Mouse (Mus musculus) cerebellum, postnatal 4 days (tissue): Measurements from ENCODE around the gene Slc17a7.
"Not testable (repeated sequence)": the region's sequence is repeated elsewhere in the genome, so short reads cannot be mapped to it uniquely, and the experiment has no call there.

Experiments
- DNase-seq, 2 experiments: peaks; one replicate each; pipeline ENCODE4 v3.0.0; 2022; ENCODE audit warnings: low spot score in 2 of 2, mixed read lengths in 1 of 2

The Slc17a7 gene

GRCm38 (mm10) chr7:45133446-45134159 lies 30.1 kb upstream of the Slc17a7 start:
- no peak for DNase-seq

- DNase-seq, result no peak
These were observed 29.2 kb upstream of the Slc17a7 start for GRCm38 (mm10) chr7:45134544-45135026.

- DNase-seq, result no peak
These were observed 28.4 kb upstream of the Slc17a7 start for GRCm38 (mm10) chr7:45135370-45135769.

- peak; percentile 78 to 91 for DNase-seq
These were observed 27.7 kb upstream of the Slc17a7 start, which contains the start of the genes Gm45713 and Flt3l for GRCm38 (mm10) chr7:45135993-45136567. TSS of gene Gm45713 (minus strand) at chr7:45136231. TSS of gene Flt3l (minus strand) at chr7:45136432.

GRCm38 (mm10) chr7:45137171-45138006 lies 26.4 kb upstream of the Slc17a7 start:
- DNase-seq, result no peak

- DNase-seq, result no peak
These were observed 25.3 kb upstream of the Slc17a7 start for GRCm38 (mm10) chr7:45138403-45138802.

- DNase-seq, result no peak
These were observed 23.6 kb upstream of the Slc17a7 start for GRCm38 (mm10) chr7:45139904-45140723.

- DNase-seq, result no peak
These were observed 22.4 kb upstream of the Slc17a7 start for GRCm38 (mm10) chr7:45141319-45141718.

- DNase-seq, result no peak
These were observed 21.8 kb upstream of the Slc17a7 start for GRCm38 (mm10) chr7:45141914-45142313.

GRCm38 (mm10) chr7:45144368-45145174 lies 19.2 kb upstream of the Slc17a7 start:
- DNase-seq, result no peak

GRCm38 (mm10) chr7:45145460-45145859 lies 18.3 kb upstream of the Slc17a7 start:
- no peak for DNase-seq

- DNase-seq, result no peak
These were observed 16.5 kb upstream of the Slc17a7 start for GRCm38 (mm10) chr7:45147267-45147666.

- DNase-seq, result no peak
These were observed 15.8 kb upstream of the Slc17a7 start for GRCm38 (mm10) chr7:45147899-45148298.

GRCm38 (mm10) chr7:45148534-45149098 lies 15.1 kb upstream of the Slc17a7 start:
- no peak for DNase-seq

- no peak for DNase-seq
These were observed 14.2 kb upstream of the Slc17a7 start for GRCm38 (mm10) chr7:45149545-45149944.

- no peak for DNase-seq
These were observed 13.4 kb upstream of the Slc17a7 start for GRCm38 (mm10) chr7:45150321-45150720.

GRCm38 (mm10) chr7:45151303-45151702 lies 12.4 kb upstream of the Slc17a7 start:
- DNase-seq, result no peak

- DNase-seq, result not testable (repeated sequence)
These were observed 10.7 kb upstream of the Slc17a7 start for GRCm38 (mm10) chr7:45153052-45153451.

GRCm38 (mm10) chr7:45153586-45153985 lies 10.2 kb upstream of the Slc17a7 start:
- DNase-seq, result no peak
